Mouse (Mus musculus): ENCODE measurements around the gene Tsc1.

Tsc1 gene

GRCm38 (mm10) chr2:28640461-28641424 is at the start of gene Tsc1:
Gene Tsc1 (plus strand): TSS chr2:28641228.
- peak; percentile 85 to 93 for DNase-seq (ENCODE audit: low spot score in 2 of 2)

DNA sequence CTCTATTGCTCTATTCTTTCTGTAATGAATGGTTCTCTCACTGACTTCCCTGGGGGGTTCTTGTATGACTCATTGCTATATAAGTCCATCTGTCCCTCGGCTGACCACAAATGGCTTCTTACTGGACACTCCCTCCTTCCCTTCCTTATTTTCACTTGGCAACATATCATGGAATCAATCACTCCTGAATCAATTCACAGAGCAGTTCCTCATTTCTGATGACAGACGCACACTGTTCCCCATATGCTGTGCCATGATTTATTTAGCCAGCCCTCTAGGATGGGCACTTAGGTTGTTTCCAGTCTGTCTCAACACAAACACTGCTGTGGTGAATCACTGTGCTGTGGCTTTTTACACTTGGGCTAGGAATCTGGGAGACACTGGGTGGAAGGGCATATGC is 49.5 kb upstream of the Tsc1 start:
- no peak for DNase-seq (ENCODE audit: low spot score in 2 of 2)

GRCm38 (mm10) chr2:28592809-28593208 is 48.2 kb upstream of the Tsc1 start:
- peak in 1 of 2 experiments; percentile 59 for DNase-seq (ENCODE audit: low spot score in 2 of 2)

DNA sequence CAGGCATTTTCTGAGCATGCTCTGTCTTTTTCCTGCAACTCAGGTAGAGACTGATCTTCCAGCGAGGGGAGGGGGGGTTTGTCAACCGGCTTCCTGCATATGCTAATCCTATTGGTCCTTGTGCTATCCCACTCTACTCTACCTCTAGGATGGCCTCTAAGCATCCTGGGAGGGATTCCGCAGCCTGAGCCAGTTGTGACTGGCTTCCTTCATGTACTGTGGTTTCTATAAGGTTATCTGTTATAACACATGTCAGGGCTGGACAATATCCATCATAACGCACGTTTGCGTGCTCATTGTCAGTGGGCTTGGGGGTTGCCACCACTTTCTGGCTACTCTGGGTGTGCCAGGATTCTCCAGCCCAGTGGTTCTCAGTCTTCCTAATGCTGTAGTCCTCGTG is 45.0 kb upstream of the Tsc1 start:
- DNase-seq (ENCODE audit: low spot score in 2 of 2): no peak

GRCm38 (mm10) chr2:28596998-28597397 is 44.0 kb upstream of the Tsc1 start:
- no peak for DNase-seq (ENCODE audit: low spot score in 2 of 2)

DNA sequence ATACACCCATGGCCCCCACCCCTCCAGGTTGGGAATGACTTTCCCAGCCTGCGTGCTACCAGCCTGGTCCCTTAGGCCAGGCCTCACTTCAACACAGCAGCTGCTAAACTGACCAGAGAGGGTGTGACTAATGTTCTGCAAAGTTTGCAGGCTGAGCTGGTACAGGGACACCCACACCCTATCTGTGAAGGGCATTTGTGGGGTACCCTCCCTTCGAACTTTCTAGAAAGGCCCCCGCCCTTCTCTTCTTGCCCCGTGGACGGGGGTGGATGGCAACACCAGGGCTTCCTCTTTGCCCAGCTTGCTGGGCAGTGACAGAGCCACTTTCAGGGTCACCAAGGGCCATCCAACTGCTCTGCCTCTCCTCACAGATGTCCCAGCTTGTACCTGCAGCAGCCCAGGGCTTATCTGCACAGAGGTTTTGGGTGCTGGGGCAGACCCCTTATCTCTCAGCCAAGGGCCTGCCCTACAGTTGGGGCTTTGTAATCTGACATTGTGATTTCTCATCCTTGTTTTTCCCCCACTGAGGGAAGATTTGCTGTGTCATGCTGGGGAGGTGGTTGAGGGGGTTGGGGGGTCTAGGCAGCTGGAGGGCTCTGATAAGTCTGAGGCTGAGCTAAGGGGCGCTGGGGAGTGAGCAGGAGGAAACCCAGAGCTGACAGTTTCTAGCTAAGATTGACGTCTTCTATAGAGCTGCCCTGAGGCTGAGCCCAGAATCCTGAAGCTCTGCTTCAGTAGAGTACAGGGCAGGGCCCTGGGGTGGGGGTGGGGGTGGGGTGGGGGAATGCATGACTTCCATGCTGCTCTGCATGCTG is 43.1 kb upstream of the Tsc1 start:
- DNase-seq (ENCODE audit: low spot score in 2 of 2): no peak

DNA sequence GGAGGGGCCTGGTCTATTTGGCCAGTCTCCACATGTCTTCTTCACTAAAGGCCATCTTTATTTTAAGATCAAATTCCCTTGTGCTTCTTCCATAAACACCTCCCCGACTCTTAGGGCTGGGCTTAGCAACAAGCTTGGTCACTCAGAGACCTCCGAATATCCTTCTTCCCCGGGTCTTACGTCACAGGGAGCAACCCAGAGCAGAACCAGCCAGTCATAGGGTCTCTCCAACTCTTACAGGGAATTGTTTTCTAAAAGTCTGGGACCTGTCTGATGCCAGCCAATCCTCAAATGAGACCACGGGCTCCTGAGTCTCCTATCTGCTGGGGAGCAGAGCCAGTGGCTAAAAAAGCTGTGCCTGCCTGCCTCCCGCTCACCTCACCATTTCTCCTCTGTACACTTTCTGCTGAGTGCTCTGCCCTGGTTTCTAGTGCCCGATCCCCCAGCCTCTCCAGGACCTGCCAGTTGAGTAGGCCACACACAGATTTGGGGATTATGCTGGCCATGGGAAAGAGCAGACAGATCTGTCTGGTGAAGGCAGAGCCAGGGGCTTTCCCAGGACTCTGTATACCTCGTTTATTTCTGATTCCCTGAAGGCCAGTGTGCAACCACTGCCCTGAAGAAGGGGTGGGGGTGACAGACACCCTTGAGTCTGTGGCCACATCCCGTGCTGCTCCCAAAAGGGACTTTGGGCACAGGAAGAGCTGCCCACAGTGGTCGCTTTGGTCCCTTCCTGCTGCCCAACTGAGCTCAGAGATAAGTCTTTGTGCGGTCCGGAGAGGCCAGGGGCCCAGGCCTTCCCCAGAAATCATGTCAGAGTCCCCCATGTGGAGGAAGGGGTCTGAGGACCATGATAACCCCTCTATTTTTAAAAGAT is 42.1 kb upstream of the Tsc1 start:
- DNase-seq (ENCODE audit: low spot score in 2 of 2): no peak

GRCm38 (mm10) chr2:28599569-28599900 is 41.5 kb upstream of the Tsc1 start:
- no peak for DNase-seq (ENCODE audit: low spot score in 2 of 2)

- no peak for DNase-seq (ENCODE audit: low spot score in 2 of 2)
Observed at GRCm38 (mm10) chr2:28601720-28602590, 39.1 kb upstream of the Tsc1 start.

GRCm38 (mm10) chr2:28603542-28603941 is 37.5 kb upstream of the Tsc1 start:
- DNase-seq (ENCODE audit: low spot score in 2 of 2): no peak

DNA sequence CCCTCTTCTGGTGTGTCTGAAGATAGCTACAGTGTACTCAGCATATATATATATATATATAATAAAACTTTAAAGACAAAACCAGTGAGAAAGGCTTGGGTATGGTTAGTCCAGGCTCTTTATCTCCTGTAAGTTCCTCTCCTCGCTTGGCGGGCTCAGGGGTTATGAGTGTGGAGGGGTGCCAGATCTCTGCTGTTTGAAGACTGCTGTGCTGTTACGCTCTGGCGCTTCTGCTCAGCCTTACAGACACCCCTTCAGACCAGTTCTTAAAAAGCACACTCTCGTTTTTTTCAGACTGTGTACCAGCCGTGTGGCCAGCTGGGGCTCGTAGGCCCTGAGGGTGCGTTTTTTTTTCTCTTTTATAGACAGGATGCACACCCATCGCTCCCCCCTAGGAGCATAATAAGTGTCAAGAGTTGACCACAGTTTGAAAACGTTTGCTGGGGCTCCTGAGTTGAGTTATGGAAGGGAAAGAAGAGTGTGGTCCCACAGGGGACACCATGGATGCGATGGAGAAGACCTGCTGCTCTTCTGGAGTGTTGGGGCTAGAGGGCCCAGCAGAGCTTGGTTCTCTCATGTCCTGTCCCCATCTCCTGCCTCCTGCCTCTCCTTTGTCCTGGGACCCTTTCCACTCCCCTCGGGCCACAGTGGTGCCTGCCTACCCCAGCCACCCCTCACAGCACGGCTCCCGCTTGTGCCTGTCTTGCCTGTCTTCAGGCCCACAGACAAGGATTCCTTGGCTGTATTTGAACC is 35.1 kb upstream of the Tsc1 start:
- no peak for DNase-seq (ENCODE audit: low spot score in 2 of 2)

DNA sequence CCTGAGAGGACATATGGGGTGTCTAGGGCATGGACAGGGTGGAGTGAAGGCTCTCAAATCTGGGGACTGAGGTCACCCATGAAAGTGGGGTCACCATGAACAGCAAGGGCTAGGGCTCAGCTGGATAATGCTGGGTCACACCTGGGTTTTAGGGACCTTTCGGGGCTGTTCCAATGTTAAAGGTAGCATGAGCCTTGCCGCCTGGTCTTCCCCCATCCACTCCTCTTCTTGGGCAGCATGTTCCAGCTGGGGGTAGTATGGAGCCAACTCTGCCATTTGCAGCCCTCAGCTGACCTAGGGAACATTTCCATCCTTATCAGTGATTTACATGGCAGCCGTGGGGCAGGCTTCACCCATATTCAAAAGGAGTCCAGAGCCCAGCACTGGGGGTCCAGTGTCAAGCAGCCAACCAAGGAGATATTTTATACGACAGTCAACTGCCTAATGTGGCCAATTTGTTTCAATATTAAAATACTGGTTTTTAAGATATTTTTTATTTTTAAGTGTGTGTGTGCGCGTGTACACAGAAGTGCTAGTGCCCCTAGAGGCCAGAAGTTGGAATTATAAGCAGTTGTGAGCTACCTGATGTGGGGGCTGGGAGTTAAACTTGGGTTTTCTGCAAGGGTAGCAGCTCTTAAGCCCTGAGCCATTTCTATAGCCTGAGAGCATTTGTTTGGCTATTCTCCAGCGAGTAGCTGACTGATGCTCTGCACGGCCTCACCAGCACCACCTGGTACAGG is 34.3 kb upstream of the Tsc1 start:
- DNase-seq (ENCODE audit: low spot score in 2 of 2): no peak

GRCm38 (mm10) chr2:28607341-28608165 is 33.5 kb upstream of the Tsc1 start:
- no peak for DNase-seq (ENCODE audit: low spot score in 2 of 2)

DNA sequence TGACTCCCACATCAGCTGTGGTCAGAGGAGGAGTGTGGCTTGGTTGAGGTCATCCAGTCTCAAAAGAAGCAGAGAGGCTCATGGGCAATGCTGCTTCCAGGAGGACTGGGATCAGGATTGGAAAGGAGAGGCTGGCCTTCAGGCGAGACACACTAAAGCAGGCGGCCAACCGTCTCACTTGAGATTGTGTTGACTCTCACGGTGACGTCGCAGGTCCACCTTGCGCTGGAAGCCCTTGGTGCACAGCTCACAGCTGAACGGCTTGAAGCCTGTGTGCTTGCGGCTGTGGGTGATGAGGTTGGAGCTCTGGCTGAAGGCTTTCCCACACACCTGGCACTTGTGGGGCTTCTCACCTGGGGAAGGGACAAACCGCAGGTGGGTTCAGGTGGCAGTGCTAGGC is 31.2 kb upstream of the Tsc1 start:
- DNase-seq (ENCODE audit: low spot score in 2 of 2): no peak

- DNase-seq (ENCODE audit: low spot score in 2 of 2): peak in 1 of 2 experiments; percentile 59
Observed at GRCm38 (mm10) chr2:28610716-28611406, 30.2 kb upstream of the Tsc1 start.

DNA sequence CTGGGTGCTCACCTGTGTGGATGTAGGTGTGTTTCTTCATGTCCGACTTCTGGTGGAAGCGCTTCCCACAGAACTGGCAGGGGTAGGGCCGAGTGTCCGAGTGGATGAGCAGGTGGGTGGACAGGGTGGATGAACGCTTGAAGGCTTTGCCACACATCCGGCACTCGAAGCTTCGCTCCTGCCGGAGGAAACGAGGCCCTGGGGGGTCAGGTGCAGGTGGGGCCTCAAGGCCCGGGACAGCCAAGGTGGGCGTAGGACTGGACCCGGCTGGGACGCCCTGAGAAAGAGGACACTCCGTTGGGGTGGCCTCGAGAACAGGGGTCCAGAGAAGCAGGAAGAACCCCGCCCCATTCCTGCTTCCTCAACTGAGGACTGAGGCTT is 29.6 kb upstream of the Tsc1 start:
- no peak for DNase-seq (ENCODE audit: low spot score in 2 of 2)

DNA sequence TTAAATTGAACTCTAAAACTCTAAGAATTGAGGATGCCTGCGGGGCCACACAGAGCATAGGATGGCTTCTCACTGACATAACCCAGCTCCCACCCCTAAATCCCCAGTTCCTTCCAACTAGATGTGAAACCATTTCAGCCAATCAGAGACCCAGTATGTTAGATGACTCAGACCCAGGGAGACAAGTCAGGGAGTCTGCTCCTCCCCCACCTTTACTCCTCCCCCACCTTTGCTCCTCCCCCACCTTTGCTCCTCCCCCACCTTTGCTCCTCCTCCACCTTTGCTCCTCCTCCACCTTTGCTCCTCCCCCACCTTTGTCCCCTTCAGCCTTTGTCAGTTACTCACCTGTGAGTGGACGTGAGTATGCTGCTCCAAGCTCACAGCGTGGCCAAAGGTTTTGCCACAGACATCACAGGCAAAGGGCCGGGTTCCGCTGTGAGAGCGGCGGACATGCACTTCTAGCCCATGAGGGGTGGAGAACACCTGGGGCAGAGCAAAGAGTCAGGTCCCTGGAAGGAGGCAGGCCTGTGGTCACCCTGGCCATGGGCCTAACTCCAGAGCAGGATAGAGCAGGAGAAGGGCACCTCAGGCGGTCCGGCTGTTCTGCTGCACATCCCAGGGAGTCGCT is 28.5 kb upstream of the Tsc1 start:
- DNase-seq (ENCODE audit: low spot score in 2 of 2): no peak

All from cerebellum, postnatal 4 days (tissue).